ENCODE assay signal across 21 mouse cellular contexts in genomic region chr1:134334111-134334827, GRCm38 (mm10). TPM values are rescaled to one million over a fixed set of nuclear protein-coding genes. Genes with fewer than 3 reads are reported as not detected.
DNase-seq lines count a peak whose midpoint lies in the region; ATAC-seq and TF ChIP-seq lines count a peak whose summit lies in the region.
"Had no signal": no experiment of that assay in that cellular context is flagged by ENCODE, and none has a peak within 500 bp of the region (broad histone marks: within the 10 kb centered on the region; RNA-seq: fewer than 3 reads in every experiment).

No protein-coding gene starts in this region.

- peak overlapping the region; percentile 97 for H3K27ac ChIP-seq in cerebellum, adult 2 months (ENCODE audit: insufficient read depth, low read length)
- H3K27ac ChIP-seq in heart, embryonic 10.5 days = peak overlapping the region; percentile 63
- H3K27ac ChIP-seq in hindbrain, embryonic 16.5 days (ENCODE audit: low read depth, low read length) = 0 out of 2 replicates have a peak overlapping the region, but pooled peaks have one; percentile 19
- no peak overlapping the region for H3K27ac ChIP-seq in hindbrain, embryonic 14.5 days
- H3K27ac ChIP-seq in heart, postnatal 0 days (ENCODE audit: low read depth) = peak overlapping the region; percentile 87; the same call in 1 of the 2 replicates
- no peak overlapping the region for H3K27ac ChIP-seq in embryonic facial prominence, embryonic 10.5 days (replicated peaks)

- ATAC-seq in hindbrain, embryonic 16.5 days = no peak
- no peak for ATAC-seq in hindbrain, embryonic 14.5 days (ENCODE audit: low FRiP score)
- no peak for ATAC-seq in heart, postnatal 0 days (ENCODE audit: insufficient read depth, low read depth)
- ATAC-seq: forebrain, postnatal 0 days; intestine, embryonic 16.5 days had no signal

- TF ChIP-seq POLR2A in cerebellum, adult 2 months (IDR thresholded peaks at IDR 0.05; ENCODE audit: borderline replicate concordance, insufficient read depth, low read length) = no peak

- no peak overlapping the region for H3K4me3 ChIP-seq in cerebellum, adult 2 months (replicated peaks; ENCODE audit: insufficient read depth, low read depth, low read length)
- no peak overlapping the region for H3K4me3 ChIP-seq in heart, embryonic 10.5 days
- no peak overlapping the region for H3K4me3 ChIP-seq in hindbrain, embryonic 16.5 days (ENCODE audit: low read length)
- H3K4me3 ChIP-seq in hindbrain, embryonic 14.5 days (replicated peaks; ENCODE audit: low read length) = no peak overlapping the region
- no peak overlapping the region for H3K4me3 ChIP-seq in heart, postnatal 0 days (ENCODE audit: low read depth, low read length)
- no peak overlapping the region for H3K4me3 ChIP-seq in embryonic facial prominence, embryonic 10.5 days
- H3K4me3 ChIP-seq: erythroblast, embryonic 14.5 days had no signal

- DNase-seq in cerebellum, adult 2 months = peak in 1 of 2 experiments; percentile 42
- DNase-seq in cerebellum, adult 11-12 months = no peak
- no peak for DNase-seq in heart, embryonic 10.5 days (ENCODE audit: low spot score)
- no peak for DNase-seq in heart, adult 18-20 months
- no peak for DNase-seq in hindbrain, embryonic 14.5 days (ENCODE audit: low spot score)
- DNase-seq in heart, postnatal 0 days (ENCODE audit: low spot score) = no peak
- DNase-seq in embryonic facial prominence, embryonic 10.5 days (ENCODE audit: low spot score) = no peak
- DNase-seq: forebrain, postnatal 0 days; left cerebral cortex, postnatal 4 days; lung, embryonic 14.5 days; midbrain, embryonic 14.5 days; thymus, postnatal 4 days had no signal

- no peaks in the 10 kb centered on the region for H3K27me3 ChIP-seq in cerebellum, adult 2 months (ENCODE audit: control insufficient read depth, insufficient read depth, low read length)
- no peaks in the 10 kb centered on the region for H3K27me3 ChIP-seq in heart, embryonic 10.5 days (ENCODE audit: insufficient read depth, poor library complexity, severe bottlenecking)
- H3K27me3 ChIP-seq in hindbrain, embryonic 16.5 days (replicated peaks; ENCODE audit: control insufficient read depth, insufficient read depth, low read length) = no peaks in the 10 kb centered on the region
- no peaks in the 10 kb centered on the region for H3K27me3 ChIP-seq in hindbrain, embryonic 14.5 days (ENCODE audit: control insufficient read depth, insufficient read depth, low read length)
- no peaks in the 10 kb centered on the region for H3K27me3 ChIP-seq in heart, postnatal 0 days (ENCODE audit: control insufficient read depth, insufficient read depth, low read length)
- no peaks in the 10 kb centered on the region for H3K27me3 ChIP-seq in embryonic facial prominence, embryonic 10.5 days (replicated peaks; ENCODE audit: low read depth, poor library complexity, severe bottlenecking)
- H3K27me3 ChIP-seq: CH12.LX had no signal

- WGBS in cerebellum, adult 2 months = 25% methylated on average over 7 of the region's 7 CpGs
- WGBS in heart, embryonic 10.5 days = 49% methylated on average over 7 of the region's 7 CpGs
- WGBS in hindbrain, embryonic 16.5 days = 73% methylated on average over 7 of the region's 7 CpGs
- 87% methylated on average over 7 of the region's 7 CpGs for WGBS in hindbrain, embryonic 14.5 days
- WGBS in heart, postnatal 0 days = 44% methylated on average over 7 of the region's 7 CpGs
- WGBS in embryonic facial prominence, embryonic 10.5 days = 78% methylated on average over 7 of the region's 7 CpGs

- H3K36me3 ChIP-seq in heart, embryonic 10.5 days = no peaks in the 10 kb centered on the region
- no peaks in the 10 kb centered on the region for H3K36me3 ChIP-seq in hindbrain, embryonic 16.5 days (ENCODE audit: control insufficient read depth, insufficient read depth, low read length)
- H3K36me3 ChIP-seq in hindbrain, embryonic 14.5 days (replicated peaks; ENCODE audit: control insufficient read depth, insufficient read depth) = no peaks in the 10 kb centered on the region
- H3K36me3 ChIP-seq in heart, postnatal 0 days (replicated peaks; ENCODE audit: control insufficient read depth, insufficient read depth, low read length) = no peaks in the 10 kb centered on the region
- H3K36me3 ChIP-seq in embryonic facial prominence, embryonic 10.5 days (replicated peaks) = no peaks in the 10 kb centered on the region

- H3K4me1 ChIP-seq in cerebellum, adult 2 months (ENCODE audit: control insufficient read depth, insufficient read depth, low read length) = peaks cover 77% of the 10 kb centered on the region
- H3K4me1 ChIP-seq in heart, embryonic 10.5 days = peaks cover 70% of the 10 kb centered on the region
- H3K4me1 ChIP-seq in hindbrain, embryonic 16.5 days (ENCODE audit: control insufficient read depth, insufficient read depth, low read depth, low read length) = peaks cover 3% of the 10 kb centered on the region; the same call in 1 of the 2 replicates
- 0 out of 2 replicates have a peak, but pooled peaks cover 3% of the 10 kb centered on the region for H3K4me1 ChIP-seq in hindbrain, embryonic 14.5 days (replicated peaks; ENCODE audit: control insufficient read depth, insufficient read depth, low read length)
- peaks cover 52% of the 10 kb centered on the region for H3K4me1 ChIP-seq in heart, postnatal 0 days (ENCODE audit: control insufficient read depth, insufficient read depth)
- H3K4me1 ChIP-seq in embryonic facial prominence, embryonic 10.5 days = peaks cover 28% of the 10 kb centered on the region

- no peak overlapping the region for H3K9ac ChIP-seq in hindbrain, embryonic 16.5 days (ENCODE audit: low read depth, low read length)
- no peak overlapping the region for H3K9ac ChIP-seq in hindbrain, embryonic 14.5 days
- no peak overlapping the region for H3K9ac ChIP-seq in heart, postnatal 0 days (replicated peaks; ENCODE audit: low read depth, low read length)
- H3K9ac ChIP-seq: forebrain, postnatal 0 days; lung, embryonic 14.5 days had no signal

- no peaks in the 10 kb centered on the region for H3K9me3 ChIP-seq in heart, embryonic 10.5 days
- no peaks in the 10 kb centered on the region for H3K9me3 ChIP-seq in hindbrain, embryonic 16.5 days (ENCODE audit: control insufficient read depth, low read length)
- H3K9me3 ChIP-seq in hindbrain, embryonic 14.5 days (ENCODE audit: control insufficient read depth, low read length) = no peaks in the 10 kb centered on the region
- no peaks in the 10 kb centered on the region for H3K9me3 ChIP-seq in heart, postnatal 0 days (replicated peaks; ENCODE audit: control insufficient read depth, low read length)
- no peaks in the 10 kb centered on the region for H3K9me3 ChIP-seq in embryonic facial prominence, embryonic 10.5 days

- no peak for TF ChIP-seq EP300 in heart, postnatal 0 days (IDR thresholded peaks at IDR 0.05; ENCODE audit: low read depth)

- H3K4me2 ChIP-seq in hindbrain, embryonic 16.5 days (ENCODE audit: low read length) = no peak overlapping the region
- H3K4me2 ChIP-seq in hindbrain, embryonic 14.5 days (replicated peaks) = no peak overlapping the region
- no peak overlapping the region for H3K4me2 ChIP-seq in heart, postnatal 0 days (ENCODE audit: low read depth, low read length)
- H3K4me2 ChIP-seq: lung, embryonic 14.5 days had no signal

- TF ChIP-seq CTCF in cerebellum, adult 2 months (IDR thresholded peaks at IDR 0.05; ENCODE audit: borderline replicate concordance, insufficient read depth, low read depth, low read length) = no peak
- no peak for TF ChIP-seq CTCF in heart, postnatal 0 days (IDR thresholded peaks at IDR 0.05; ENCODE audit: low read depth)

RNA-seq across cellular contexts. Expression of gene Ppfia4, which starts 1.5 kb away (rescaled TPM):
- 192 and 220 TPM in 2 replicates for polyA plus RNA-seq in cerebellum, adult 2 months (2012; rRNA removed)
- 8.5 and 16.0 TPM in 2 replicates for polyA plus RNA-seq in heart, embryonic 10.5 days (2016; fragmentation: Nextera tagmentation; extraction: Ambion mirVana)
- total RNA-seq in heart, adult 18-20 months (2021) = 1 to 10 TPM; 1.1 to 1.5 TPM
- polyA plus RNA-seq in hindbrain, embryonic 16.5 days (2015; fragmentation: Nextera tagmentation; extraction: Ambion mirVana) = 32.0 and 34.0 TPM in 2 replicates
- 20.4 and 22.3 TPM in 2 replicates for polyA plus RNA-seq in hindbrain, embryonic 14.5 days (2014; fragmentation: Nextera tagmentation; extraction: Ambion mirVana)
- 5.2 and 12.3 TPM in 2 replicates for total RNA-seq in heart, postnatal 0 days (2014; rRNA removed; ENCODE audit: low replicate concordance)
- polyA plus RNA-seq in heart, postnatal 0 days (2015; fragmentation: Nextera tagmentation; extraction: Ambion mirVana) = 6.2 and 6.4 TPM in 2 replicates
- 2.4 and 2.5 TPM in 2 replicates for polyA plus RNA-seq in embryonic facial prominence, embryonic 10.5 days (2016; fragmentation: Nextera tagmentation; extraction: Ambion mirVana)

RNA-seq across cellular contexts. Expression of gene Tmem183a, which starts 27.5 kb away (rescaled TPM):
- polyA plus RNA-seq in cerebellum, adult 2 months (2012; rRNA removed) = 66.2 and 68.4 TPM in 2 replicates
- polyA plus RNA-seq in heart, embryonic 10.5 days (2016; fragmentation: Nextera tagmentation; extraction: Ambion mirVana) = 81.9 and 95.9 TPM in 2 replicates
- 10 to 100 TPM; 11.1 to 14.2 TPM for total RNA-seq in heart, adult 18-20 months (2021)
- 132 TPM in 2 replicates for polyA plus RNA-seq in hindbrain, embryonic 16.5 days (2015; fragmentation: Nextera tagmentation; extraction: Ambion mirVana)
- polyA plus RNA-seq in hindbrain, embryonic 14.5 days (2014; fragmentation: Nextera tagmentation; extraction: Ambion mirVana) = 134 and 140 TPM in 2 replicates
- total RNA-seq in heart, postnatal 0 days (2014; rRNA removed; ENCODE audit: low replicate concordance) = 51.8 and 59.8 TPM in 2 replicates
- polyA plus RNA-seq in heart, postnatal 0 days (2015; fragmentation: Nextera tagmentation; extraction: Ambion mirVana) = 30.1 and 31.1 TPM in 2 replicates
- polyA plus RNA-seq in embryonic facial prominence, embryonic 10.5 days (2016; fragmentation: Nextera tagmentation; extraction: Ambion mirVana) = 119 and 126 TPM in 2 replicates

RNA-seq across cellular contexts. Expression of gene Myog, which starts 44.5 kb away (rescaled TPM):
- polyA plus RNA-seq in cerebellum, adult 2 months (2012; rRNA removed) = 0.06 TPM in 1 of 2 replicates, not detected in the other
- polyA plus RNA-seq in heart, embryonic 10.5 days (2016; fragmentation: Nextera tagmentation; extraction: Ambion mirVana) = 0.86 and 2.3 TPM in 2 replicates
- not detected for total RNA-seq in heart, adult 18-20 months (2021)
- 6.4 TPM in 1 of 2 replicates, not detected in the other for polyA plus RNA-seq in hindbrain, embryonic 16.5 days (2015; fragmentation: Nextera tagmentation; extraction: Ambion mirVana)
- polyA plus RNA-seq in hindbrain, embryonic 14.5 days (2014; fragmentation: Nextera tagmentation; extraction: Ambion mirVana) = 0.13 and 0.17 TPM in 2 replicates
- total RNA-seq in heart, postnatal 0 days (2014; rRNA removed; ENCODE audit: low replicate concordance) = not detected in 2 replicates
- 0.25 and 0.31 TPM in 2 replicates for polyA plus RNA-seq in heart, postnatal 0 days (2015; fragmentation: Nextera tagmentation; extraction: Ambion mirVana)
- polyA plus RNA-seq in embryonic facial prominence, embryonic 10.5 days (2016; fragmentation: Nextera tagmentation; extraction: Ambion mirVana) = 0.62 and 3.1 TPM in 2 replicates
- total RNA-seq: adrenal gland, adult 18-20 months; CH12.LX; hematopoietic stem cell, adult 5-6 weeks; left cerebral cortex, postnatal 4 days; liver, adult 2 months had no signal
- polyA plus RNA-seq: erythroblast, embryonic 14.5 days; liver, adult 2 months; lung, embryonic 14.5 days; midbrain, embryonic 14.5 days had no signal

RNA-seq across cellular contexts. Expression of gene 4933406M09Rik, which starts 51.5 kb away (rescaled TPM):
- not detected in 2 replicates for polyA plus RNA-seq in cerebellum, adult 2 months (2012; rRNA removed)
- not detected in 2 replicates for polyA plus RNA-seq in heart, embryonic 10.5 days (2016; fragmentation: Nextera tagmentation; extraction: Ambion mirVana)
- total RNA-seq in heart, adult 18-20 months (2021) = not detected
- polyA plus RNA-seq in hindbrain, embryonic 16.5 days (2015; fragmentation: Nextera tagmentation; extraction: Ambion mirVana) = 0.09 TPM in 1 of 2 replicates, not detected in the other
- not detected in 2 replicates for polyA plus RNA-seq in hindbrain, embryonic 14.5 days (2014; fragmentation: Nextera tagmentation; extraction: Ambion mirVana)
- not detected in 2 replicates for total RNA-seq in heart, postnatal 0 days (2014; rRNA removed; ENCODE audit: low replicate concordance)
- polyA plus RNA-seq in heart, postnatal 0 days (2015; fragmentation: Nextera tagmentation; extraction: Ambion mirVana) = not detected in 2 replicates
- not detected in 2 replicates for polyA plus RNA-seq in embryonic facial prominence, embryonic 10.5 days (2016; fragmentation: Nextera tagmentation; extraction: Ambion mirVana)
- total RNA-seq: adrenal gland, adult 18-20 months; CH12.LX; forebrain, postnatal 0 days; gastrocnemius, adult 18-20 months; hematopoietic stem cell, adult 5-6 weeks; left cerebral cortex, postnatal 4 days; liver, adult 2 months had no signal
- polyA plus RNA-seq: forebrain, postnatal 0 days; kidney, embryonic 16.5 days; liver, adult 2 months; lung, embryonic 14.5 days; midbrain, embryonic 14.5 days had no signal

Comparison
In these comparisons a context has a peak if more than half of its experiments do, and no peak if none do; other contexts are left out.
1. H3K27ac ChIP-seq: peak in cerebellum, adult 2 months (single experiment), heart, embryonic 10.5 days (single experiment), hindbrain, embryonic 16.5 days (single experiment) and heart, postnatal 0 days (single experiment); none in hindbrain, embryonic 14.5 days (single experiment) and embryonic facial prominence, embryonic 10.5 days (single experiment).